ENCODE assay signal across 23 mouse cellular contexts in the genomic region with DNA sequence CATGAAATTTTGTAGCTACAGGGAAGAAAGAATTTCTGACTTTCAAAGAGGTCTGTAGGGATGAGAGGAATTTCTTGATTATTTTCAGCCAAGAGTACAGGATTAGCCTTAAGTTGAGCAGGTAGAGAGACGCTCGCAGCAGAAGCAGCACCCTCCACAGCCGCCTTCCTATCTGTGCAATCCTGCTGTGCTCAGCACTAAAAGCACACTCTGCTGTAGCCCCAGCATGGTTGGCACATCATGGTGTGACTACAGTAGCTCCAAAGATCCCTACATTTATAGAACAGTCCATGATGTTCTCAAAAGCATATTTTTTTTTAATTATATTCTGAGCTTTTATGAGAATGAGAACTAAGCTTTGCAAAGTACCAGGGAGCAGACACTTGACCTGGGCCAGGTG.
"Had no signal": no experiment of that assay in that cellular context is flagged by ENCODE, and none has a peak within 500 bp of the region (broad histone marks: within the 10 kb centered on the region; RNA-seq: fewer than 3 reads in every experiment).

No protein-coding gene starts in this region.

- DNase-seq: gastrocnemius, adult 2 months; gastrocnemius, postnatal 10 days; gastrocnemius, postnatal 25 days; heart, adult 18-20 months; heart, postnatal 10 days; kidney, adult 11 months; kidney, adult 2 months; kidney, adult 9 months; kidney, postnatal 14 days; kidney, postnatal 36 days; layer of hippocampus, postnatal 36 days had no signal

- H3K4me3 ChIP-seq: gastrocnemius, adult 2 months; heart, embryonic 10.5 days; heart, embryonic 12.5 days; hindbrain, embryonic 13.5 days; hindbrain, embryonic 15.5 days; kidney, embryonic 15.5 days; left cerebral cortex, adult 2 months; limb, embryonic 13.5 days; limb, embryonic 15.5 days; liver, embryonic 12.5 days had no signal

- H3K27ac ChIP-seq: gastrocnemius, adult 2 months; heart, embryonic 10.5 days; hindbrain, embryonic 13.5 days; hindbrain, embryonic 15.5 days; hindbrain, postnatal 0 days; kidney, embryonic 15.5 days; kidney, postnatal 0 days; left cerebral cortex, adult 2 months; limb, embryonic 13.5 days; limb, embryonic 15.5 days; liver, embryonic 12.5 days; liver, embryonic 14.5 days had no signal
